In the genomic region with DNA sequence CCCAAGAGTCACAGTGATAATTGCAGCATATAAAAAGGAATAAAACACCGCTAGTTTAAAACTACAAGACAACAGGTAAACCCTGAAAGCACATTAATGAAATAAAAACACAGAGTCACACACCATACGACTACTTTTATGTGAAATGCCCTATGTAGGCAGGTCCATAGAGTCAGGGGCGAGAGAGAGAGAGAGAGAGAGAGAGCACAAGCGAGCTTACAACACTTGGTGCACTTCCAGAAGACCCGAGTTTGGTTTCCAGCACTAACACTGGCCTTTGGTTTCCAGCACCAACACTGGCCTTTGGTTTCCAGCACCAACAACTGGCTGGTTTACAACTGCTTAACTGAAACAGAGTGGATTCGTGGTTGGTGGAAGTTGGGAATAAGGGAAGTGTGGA, we compare ENCODE assay signal across 8 mouse cellular contexts. TPM values are rescaled to one million over a fixed set of nuclear protein-coding genes. Genes with fewer than 3 reads are reported as not detected.
DNase-seq lines count a peak whose midpoint lies in the region; ATAC-seq and TF ChIP-seq lines count a peak whose summit lies in the region.

No protein-coding gene starts in this region.

- no peaks in the 10 kb centered on the region for H3K9me3 ChIP-seq in lung, embryonic 16.5 days (ENCODE audit: control insufficient read depth, low read length)
- no peaks in the 10 kb centered on the region for H3K9me3 ChIP-seq in limb, embryonic 10.5 days (replicated peaks)

- no peak for TF ChIP-seq CTCF in olfactory bulb, adult 2 months (IDR thresholded peaks at IDR 0.05; ENCODE audit: insufficient read depth, low read depth, low read length)

- peak overlapping the region; percentile 94 for H3K4me2 ChIP-seq in lung, embryonic 16.5 days (ENCODE audit: low read depth, low read length)

- H3K9ac ChIP-seq in lung, embryonic 16.5 days (ENCODE audit: low read length), result peak overlapping the region; percentile 99

- no peak for TF ChIP-seq POLR2A in olfactory bulb, adult 2 months (IDR thresholded peaks at IDR 0.05; ENCODE audit: insufficient read depth, low read depth, low read length)

- peak overlapping the region; percentile 99 for H3K4me3 ChIP-seq in lung, embryonic 16.5 days (ENCODE audit: low read length)
- peak overlapping the region; percentile 84 for H3K4me3 ChIP-seq in limb, embryonic 10.5 days
- no peak overlapping the region for H3K4me3 ChIP-seq in olfactory bulb, adult 2 months (ENCODE audit: insufficient read depth, low read depth, low read length)

- peaks cover 13% of the 10 kb centered on the region for H3K4me1 ChIP-seq in lung, embryonic 16.5 days (replicated peaks; ENCODE audit: control insufficient read depth, insufficient read depth, low read length)
- H3K4me1 ChIP-seq in limb, embryonic 10.5 days, result peaks cover 19% of the 10 kb centered on the region
- H3K4me1 ChIP-seq in olfactory bulb, adult 2 months (ENCODE audit: control insufficient read depth, insufficient read depth, low read length), result peaks cover 8% of the 10 kb centered on the region

- H3K27me3 ChIP-seq in lung, embryonic 16.5 days (ENCODE audit: control insufficient read depth, insufficient read depth, low read depth, low read length), result no peaks in the 10 kb centered on the region
- H3K27me3 ChIP-seq in limb, embryonic 10.5 days (ENCODE audit: low read depth, poor library complexity, severe bottlenecking), result no peaks in the 10 kb centered on the region

- no peak overlapping the region for H3K27ac ChIP-seq in lung, embryonic 16.5 days (ENCODE audit: low read length)
- H3K27ac ChIP-seq in limb, embryonic 10.5 days, result 0 out of 2 replicates have a peak overlapping the region, but pooled peaks have one; percentile 96
- 0 out of 2 replicates have a peak overlapping the region, but pooled peaks have one; percentile 98 for H3K27ac ChIP-seq in olfactory bulb, adult 2 months (ENCODE audit: insufficient read depth, low read depth, low read length)

- no peak for DNase-seq in lung, adult 18-20 months
- no peak for DNase-seq in limb, embryonic 10.5 days (ENCODE audit: low spot score)
- no peak for DNase-seq in layer of hippocampus, postnatal 25 days (ENCODE audit: extremely low spot score in 1 of 2, low spot score in 1 of 2)
- no peak for DNase-seq in adrenal gland, adult 2 months

- ATAC-seq in lung, embryonic 16.5 days (ENCODE audit: low read depth), result no peak
- ATAC-seq in erythroblast, adult 5-6 weeks (replicated peaks; ENCODE audit: low FRiP score, poor library complexity, severe bottlenecking), result peak; percentile 17; the same call in 1 of the 2 replicates
- ATAC-seq in megakaryocyte progenitor cell, adult 5-6 weeks (replicated peaks; ENCODE audit: poor library complexity), result no peak

- 40% methylated on average over 6 of the region's 6 CpGs for WGBS in lung, embryonic 16.5 days
- WGBS in limb, embryonic 10.5 days, result 39% methylated on average over 6 of the region's 6 CpGs
- 22% methylated on average over 6 of the region's 6 CpGs for WGBS in olfactory bulb, adult 2 months

- no peaks in the 10 kb centered on the region for H3K36me3 ChIP-seq in lung, embryonic 16.5 days (ENCODE audit: control insufficient read depth, insufficient read depth, low read length)
- H3K36me3 ChIP-seq in limb, embryonic 10.5 days, result peaks cover 8% of the 10 kb centered on the region

RNA-seq across cellular contexts. Expression of a gene that starts 0.6 kb away (rescaled TPM):
- 19.9 and 21.7 TPM in 2 replicates for polyA plus RNA-seq in lung, embryonic 16.5 days (2015; fragmentation: Nextera tagmentation; extraction: Ambion mirVana)
- 4.4 and 6.3 TPM in 2 replicates for total RNA-seq in erythroblast, adult 5-6 weeks (2015; ENCODE audit: low replicate concordance)
- 5.0 and 10.7 TPM in 2 replicates for total RNA-seq in erythroblast, adult 5-6 weeks (2017; ENCODE audit: low replicate concordance)
- 20.3 and 20.9 TPM in 2 replicates for polyA plus RNA-seq in limb, embryonic 10.5 days (2016; fragmentation: Nextera tagmentation; extraction: Ambion mirVana)
- polyA plus RNA-seq in olfactory bulb, adult 2 months (2012; ENCODE audit: insufficient read depth, insufficient read length, low replicate concordance, missing spikeins), result not detected in 2 replicates
- 10 to 100 TPM; 42.5 to 50.4 TPM for total RNA-seq in layer of hippocampus, postnatal 25 days (2021)
- total RNA-seq in adrenal gland, adult 2 months (2021), result 10 to 100 TPM; 32.3 to 51.9 TPM
- polyA plus RNA-seq in adrenal gland, adult 2 months (2012; rRNA removed), result 5.4 and 11.3 TPM in 2 replicates
- total RNA-seq in megakaryocyte progenitor cell, adult 5-6 weeks (2015), result 14.2 and 14.3 TPM in 2 replicates
- total RNA-seq in megakaryocyte progenitor cell, adult 5-6 weeks (2017), result 10.8 and 12.7 TPM in 2 replicates

RNA-seq across cellular contexts. Expression of a gene that starts 59.4 kb away (rescaled TPM):
- 137 and 140 TPM in 2 replicates for polyA plus RNA-seq in lung, embryonic 16.5 days (2015; fragmentation: Nextera tagmentation; extraction: Ambion mirVana)
- total RNA-seq in erythroblast, adult 5-6 weeks (2015; ENCODE audit: low replicate concordance), result 59.4 and 77.8 TPM in 2 replicates
- 36.5 and 41.1 TPM in 2 replicates for total RNA-seq in erythroblast, adult 5-6 weeks (2017; ENCODE audit: low replicate concordance)
- polyA plus RNA-seq in limb, embryonic 10.5 days (2016; fragmentation: Nextera tagmentation; extraction: Ambion mirVana), result 65.1 and 65.5 TPM in 2 replicates
- not detected in 2 replicates for polyA plus RNA-seq in olfactory bulb, adult 2 months (2012; ENCODE audit: insufficient read depth, insufficient read length, low replicate concordance, missing spikeins)
- total RNA-seq in layer of hippocampus, postnatal 25 days (2021), result 10 to 100 TPM; 77.6 to 90.6 TPM
- 100 to 1,000 TPM in 1 of 2 experiments, 10 to 100 TPM in 1; 88.3 to 109 TPM for total RNA-seq in adrenal gland, adult 2 months (2021)
- 41.6 and 50.5 TPM in 2 replicates for polyA plus RNA-seq in adrenal gland, adult 2 months (2012; rRNA removed)
- 70.1 and 75.7 TPM in 2 replicates for total RNA-seq in megakaryocyte progenitor cell, adult 5-6 weeks (2015)
- total RNA-seq in megakaryocyte progenitor cell, adult 5-6 weeks (2017), result 27.7 and 33.6 TPM in 2 replicates
